Mouse (Mus musculus) liver, postnatal 0 days (tissue): ENCODE data around the gene Epop. TPM values are rescaled to one million over a fixed set of nuclear protein-coding genes. Genes with fewer than 3 reads are reported as not detected.

Source experiments
- ATAC-seq: fragments of 200-750 bp; cut with Nextera tagmentation; 2 replicates; pipeline ENCODE4 v1.8.0; 2017; ENCODE audit warnings: mild to moderate bottlenecking, moderate library complexity
- DNase-seq: peaks from one replicate; pipeline ENCODE4 v3.0.0-alpha.2; 2016
- H3K27ac ChIP-seq: fragments of 300-500 bp; sonication (generic); 2 replicates; pipeline ENCODE4 v1.5.1; 2014; ENCODE audit warnings: antibody characterized with exemption, moderate library complexity, mild to moderate bottlenecking, low read depth
- H3K27me3 ChIP-seq: fragments of 300-500 bp; sonication (generic); 2 replicates; pipeline ENCODE4 v1.6.1; 2014; ENCODE audit warnings: low read length, control low read depth, mixed read lengths; ENCODE audit not compliant: insufficient read depth
- H3K36me3 ChIP-seq: fragments of 300-500 bp; sonication (generic); replicated peaks from 2 replicates; pipeline ENCODE4 v1.6.1; 2014; ENCODE audit warnings: mild to moderate bottlenecking, control low read depth, low read length, moderate library complexity, mixed read lengths; ENCODE audit not compliant: insufficient read depth
- H3K4me1 ChIP-seq: fragments of 300-500 bp; sonication (generic); 2 replicates; pipeline ENCODE4 v1.6.1; 2014; ENCODE audit warnings: antibody characterized with exemption, mild to moderate bottlenecking, control low read depth; ENCODE audit not compliant: insufficient read depth
- H3K4me2 ChIP-seq: fragments of 300-500 bp; sonication (generic); 2 replicates; pipeline ENCODE4 v1.6.1; 2014; ENCODE audit warnings: low read depth, mild to moderate bottlenecking, low read length, moderate library complexity, mixed read lengths
- H3K4me3 ChIP-seq: fragments of 300-500 bp; sonication (generic); 2 replicates; pipeline ENCODE4 v1.5.1; 2014; ENCODE audit warnings: low read depth, low read length
- H3K9ac ChIP-seq: fragments of 300-500 bp; sonication (generic); replicated peaks from 2 replicates; pipeline ENCODE4 v1.6.1; 2014; ENCODE audit warnings: mild to moderate bottlenecking, moderate library complexity
- H3K9me3 ChIP-seq: fragments of 300-500 bp; sonication (generic); 2 replicates; pipeline ENCODE4 v1.6.1; 2016; ENCODE audit warnings: mild to moderate bottlenecking, control low read depth, low read length, mixed read lengths
- CTCF ChIP-seq: sonication (generic); IDR thresholded peaks from 2 replicates; pipeline ENCODE4 v1.5.1; 2016; ENCODE audit warnings: antibody characterized with exemption, low read depth
- EP300 ChIP-seq: IDR thresholded peaks from 2 replicates; pipeline ENCODE4 v1.6.1; 2016; ENCODE audit warnings: antibody characterized with exemption, low read depth, mild to moderate bottlenecking
- whole genome bisulfite sequencing: fragments of 180-500 bp; shearing (Covaris S2); extraction: QIAGEN DNeasy Blood & Tissue Kit; methylation state at CpG from one replicate; pipeline ENCODE4 v1.1.7; 2014; ENCODE audit not compliant: insufficient replicate concordance; 5-methylcytosine and 5-hydroxymethylcytosine counted together
- polyA plus RNA-seq: library from polyadenylated mRNA; unstranded; fragments of >200 nt; fragmentation: Nextera tagmentation; extraction: Ambion mirVana; gene quantifications from 2 replicates; pipeline ENCODE4 v1.2.1, GENCODE M21; 2015

Gene Epop
- polyA plus RNA-seq, 1 experiment from 2014 or later = 1.1 TPM

DNA sequence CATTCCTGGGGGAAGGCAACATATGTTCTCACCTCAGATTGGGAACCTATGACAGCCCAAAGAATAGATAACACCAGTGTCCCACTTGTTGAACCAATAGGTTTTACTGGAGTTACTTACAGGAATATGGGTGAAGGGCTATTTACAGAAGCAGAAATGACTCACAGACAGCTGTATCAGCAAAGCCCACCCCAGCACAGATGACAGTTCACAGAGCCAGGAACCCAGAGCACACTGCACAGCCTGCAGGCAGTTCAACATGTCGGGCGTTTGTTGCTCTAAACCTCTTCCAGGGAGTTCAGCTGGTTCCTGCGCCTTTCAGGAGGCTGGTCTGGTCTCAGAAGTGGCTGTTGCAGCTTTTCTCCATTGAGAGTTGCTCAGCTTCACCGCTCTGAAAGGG is 14.2 kb downstream of the Epop start:
- ATAC-seq (no peak), DNase-seq (no peak)
- H3K36me3 ChIP-seq = no peaks in the 10 kb centered on the region
- H3K4me1 ChIP-seq = no peaks in the 10 kb centered on the region
- no peak overlapping the region for H3K27ac ChIP-seq
- no peaks in the 10 kb centered on the region for H3K9me3 ChIP-seq
- H3K4me2 ChIP-seq = no peak overlapping the region
- no peak overlapping the region for H3K9ac ChIP-seq
- H3K4me3 ChIP-seq = no peak overlapping the region
- 72% methylated on average over 4 of the region's 4 CpGs for WGBS
- TF ChIP-seq CTCF = no peak
- TF ChIP-seq EP300 = no peak
- no peaks in the 10 kb centered on the region for H3K27me3 ChIP-seq

GRCm38 (mm10) chr11:97611076-97611475 is 18.4 kb downstream of the Epop start:
- no peak for TF ChIP-seq CTCF
- no peak for TF ChIP-seq EP300
- no peak overlapping the region for H3K9ac ChIP-seq
- no peak overlapping the region for H3K27ac ChIP-seq
- H3K9me3 ChIP-seq = no peaks in the 10 kb centered on the region
- WGBS = 60% methylated on average over 8 of the region's 8 CpGs
- H3K4me2 ChIP-seq = no peak overlapping the region
- H3K36me3 ChIP-seq = no peaks in the 10 kb centered on the region
- no peaks in the 10 kb centered on the region for H3K27me3 ChIP-seq
- ATAC-seq (no peak), DNase-seq (no peak)
- no peak overlapping the region for H3K4me3 ChIP-seq
- H3K4me1 ChIP-seq = no peaks in the 10 kb centered on the region

DNA sequence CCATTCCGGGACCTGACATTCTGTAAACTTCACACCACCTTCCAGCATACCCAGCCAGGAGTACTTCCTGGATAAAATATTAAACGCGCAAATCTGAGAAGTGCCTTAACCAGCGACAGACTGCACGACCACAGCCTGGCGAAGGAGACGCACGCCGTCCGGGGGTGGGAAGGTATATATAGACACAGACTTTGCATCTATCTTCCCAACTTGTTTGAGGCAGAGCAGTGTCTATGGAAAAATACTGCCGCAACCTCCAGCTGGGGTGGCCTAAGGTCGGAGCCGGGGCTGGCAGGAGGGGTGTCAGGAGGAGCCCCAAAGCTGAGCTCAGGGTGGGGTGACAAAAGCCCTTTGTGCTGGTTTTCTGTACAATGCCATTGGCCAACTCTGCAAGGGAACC is 19.8 kb downstream of the Epop start:
- no peak overlapping the region for H3K4me3 ChIP-seq
- H3K4me2 ChIP-seq = no peak overlapping the region
- ATAC-seq (no peak), DNase-seq (no peak)
- no peak for TF ChIP-seq CTCF
- TF ChIP-seq EP300 = no peak
- no peaks in the 10 kb centered on the region for H3K9me3 ChIP-seq
- H3K27ac ChIP-seq = no peak overlapping the region
- H3K9ac ChIP-seq = no peak overlapping the region
- H3K36me3 ChIP-seq = no peaks in the 10 kb centered on the region
- H3K4me1 ChIP-seq = no peaks in the 10 kb centered on the region
- WGBS = 84% methylated on average over 13 of the region's 13 CpGs
- no peaks in the 10 kb centered on the region for H3K27me3 ChIP-seq

DNA sequence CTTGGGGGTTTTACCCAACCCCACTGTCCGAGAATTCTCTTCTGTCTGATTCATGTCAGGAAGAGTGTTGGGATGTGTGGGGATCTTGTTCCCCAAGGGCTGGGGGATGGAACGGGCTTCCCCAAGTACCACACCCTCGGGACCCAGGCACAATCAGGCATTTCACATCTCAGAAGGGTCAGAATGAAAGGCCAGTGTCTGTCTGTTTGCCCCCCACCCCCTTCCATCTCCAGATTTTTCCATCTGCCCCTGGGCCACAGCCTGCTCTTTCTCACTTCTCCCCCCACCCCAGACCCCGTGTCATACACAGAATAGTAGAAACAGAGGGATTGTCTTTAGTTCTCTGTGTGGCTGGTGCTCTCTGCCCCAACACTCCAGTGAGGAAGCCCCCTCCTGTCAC is 20.6 kb downstream of the Epop start:
- ATAC-seq (no peak), DNase-seq (no peak)
- H3K9ac ChIP-seq = no peak overlapping the region
- H3K27ac ChIP-seq = no peak overlapping the region
- 72% methylated on average over 4 of the region's 4 CpGs for WGBS
- H3K4me1 ChIP-seq = no peaks in the 10 kb centered on the region
- TF ChIP-seq EP300 (no peak), CTCF (no peak)
- no peak overlapping the region for H3K4me2 ChIP-seq
- no peaks in the 10 kb centered on the region for H3K36me3 ChIP-seq
- no peak overlapping the region for H3K4me3 ChIP-seq
- no peaks in the 10 kb centered on the region for H3K27me3 ChIP-seq
- H3K9me3 ChIP-seq = no peaks in the 10 kb centered on the region

GRCm38 (mm10) chr11:97607056-97607725 is 22.3 kb downstream of the Epop start:
- no peak for TF ChIP-seq CTCF
- no peak for TF ChIP-seq EP300
- no peaks in the 10 kb centered on the region for H3K9me3 ChIP-seq
- H3K4me2 ChIP-seq = no peak overlapping the region
- no peaks in the 10 kb centered on the region for H3K36me3 ChIP-seq
- H3K27ac ChIP-seq = no peak overlapping the region
- no peak for DNase-seq
- no peaks in the 10 kb centered on the region for H3K4me1 ChIP-seq
- H3K27me3 ChIP-seq = no peaks in the 10 kb centered on the region
- no peak overlapping the region for H3K4me3 ChIP-seq
- no peak; the same call in 1 of the 2 replicates for ATAC-seq
- 92% methylated on average over 8 of the region's 8 CpGs for WGBS
- H3K9ac ChIP-seq = no peak overlapping the region

GRCm38 (mm10) chr11:97603891-97604290 is 25.6 kb downstream of the Epop start:
- Histone ChIP-seq H3K27ac (no peak overlapping the region), H3K9ac (no peak overlapping the region), H3K9me3 (no peaks in the 10 kb centered on the region), H3K4me3 (no peak overlapping the region), H3K36me3 (no peaks in the 10 kb centered on the region), H3K27me3 (no peaks in the 10 kb centered on the region), H3K4me2 (no peak overlapping the region), H3K4me1 (no peaks in the 10 kb centered on the region)
- DNase-seq = no peak
- WGBS = 37% methylated on average over 10 of the region's 10 CpGs
- no peak for ATAC-seq
- TF ChIP-seq CTCF (no peak), EP300 (no peak)
